10 mouse cellular contexts compared by ENCODE assay signal in genomic region chr1:105982496-105983364, GRCm38 (mm10). TPM values are rescaled to one million over a fixed set of nuclear protein-coding genes. Genes with fewer than 3 reads are reported as not detected.
DNase-seq lines count a peak whose midpoint lies in the region; ATAC-seq and TF ChIP-seq lines count a peak whose summit lies in the region.
"Had no signal": no experiment of that assay in that cellular context is flagged by ENCODE, and none has a peak within 500 bp of the region (broad histone marks: within the 10 kb centered on the region; RNA-seq: fewer than 3 reads in every experiment).

No protein-coding gene starts in this region.

- no peak overlapping the region for H3K4me2 ChIP-seq in kidney, embryonic 16.5 days (replicated peaks; ENCODE audit: low read depth, low read length)
- H3K4me2 ChIP-seq: hindbrain, embryonic 14.5 days had no signal

- ATAC-seq in kidney, embryonic 16.5 days (ENCODE audit: low FRiP score, low TSS enrichment) = no peak
- no peak for ATAC-seq in cerebellum, adult (ENCODE audit: insufficient number of reproducible peaks, low FRiP score, low TSS enrichment)

- H3K27ac ChIP-seq in kidney, embryonic 16.5 days (ENCODE audit: low read length) = no peak overlapping the region
- no peak overlapping the region for H3K27ac ChIP-seq in cerebellum, adult 2 months (ENCODE audit: insufficient read depth, low read length)
- H3K27ac ChIP-seq: hindbrain, embryonic 14.5 days had no signal

- no peak overlapping the region for H3K9ac ChIP-seq in kidney, embryonic 16.5 days (replicated peaks; ENCODE audit: low read length)
- H3K9ac ChIP-seq: hindbrain, embryonic 14.5 days had no signal

- WGBS in kidney, embryonic 16.5 days = 42% methylated on average over 6 of the region's 6 CpGs
- 64% methylated on average over 6 of the region's 6 CpGs for WGBS in cerebellum, adult 2 months

- H3K9me3 ChIP-seq in kidney, embryonic 16.5 days (ENCODE audit: low read length) = peaks cover 4% of the 10 kb centered on the region; the same call in 1 of the 2 replicates

- no peak overlapping the region for H3K4me3 ChIP-seq in kidney, embryonic 16.5 days (ENCODE audit: low read length)
- no peak overlapping the region for H3K4me3 ChIP-seq in cerebellum, adult 2 months (replicated peaks; ENCODE audit: insufficient read depth, low read depth, low read length)

- intact Hi-C loops in gastrocnemius, postnatal 14 days (cut with DNase I; ENCODE audit: low total_unique reads) = no loop called here

- no peak for TF ChIP-seq POLR2A in cerebellum, adult 2 months (IDR thresholded peaks at IDR 0.05; ENCODE audit: borderline replicate concordance, insufficient read depth, low read length)

- H3K4me1 ChIP-seq in kidney, embryonic 16.5 days (ENCODE audit: insufficient read depth, low read length) = 0 out of 2 replicates have a peak, but pooled peaks cover 11% of the 10 kb centered on the region
- no peaks in the 10 kb centered on the region for H3K4me1 ChIP-seq in cerebellum, adult 2 months (ENCODE audit: control insufficient read depth, insufficient read depth, low read length)

- DNase-seq in gastrocnemius, adult 18-20 months (ENCODE audit: low spot score) = peak; percentile 45
- no peak for DNase-seq in gastrocnemius, adult 8-10 months (ENCODE audit: low spot score in 2 of 2)
- DNase-seq in kidney, postnatal 36 days = peak; percentile 51 to 65
- peak; percentile 24 for DNase-seq in gastrocnemius, postnatal 14 days
- peak; percentile 61 for DNase-seq in lung, postnatal 36 days
- DNase-seq in cerebellum, adult 2 months = no peak
- DNase-seq: B cell, adult 2 months had no signal

- H3K27me3 ChIP-seq in kidney, embryonic 16.5 days (ENCODE audit: insufficient read depth, low read length) = no peaks in the 10 kb centered on the region
- no peaks in the 10 kb centered on the region for H3K27me3 ChIP-seq in cerebellum, adult 2 months (ENCODE audit: control insufficient read depth, insufficient read depth, low read length)

- H3K36me3 ChIP-seq in kidney, embryonic 16.5 days (ENCODE audit: insufficient read depth, low read length) = 0 out of 2 replicates have a peak, but pooled peaks cover 4% of the 10 kb centered on the region

- TF ChIP-seq CTCF in cerebellum, adult 2 months (IDR thresholded peaks at IDR 0.05; ENCODE audit: borderline replicate concordance, insufficient read depth, low read depth, low read length) = no peak

RNA-seq across cellular contexts. Expression of gene Zcchc2, which starts 7.5 kb away (rescaled TPM):
- 10 to 100 TPM in 1 of 2 experiments, 1 to 10 TPM in 1; 7.9 to 11.4 TPM for total RNA-seq in gastrocnemius, adult 18-20 months (2021)
- 10 to 100 TPM in 1 of 4 experiments, 1 to 10 TPM in 3; 7.1 to 13.8 (median 8.9) TPM for total RNA-seq in gastrocnemius, adult 8-10 months (2022)
- 3.0 and 3.8 TPM in 2 replicates for polyA plus RNA-seq in kidney, embryonic 16.5 days (2015; fragmentation: Nextera tagmentation; extraction: Ambion mirVana)
- 1 to 10 TPM; 5.6 to 6.5 TPM for total RNA-seq in gastrocnemius, postnatal 14 days (2021)
- 19.7 and 19.8 TPM in 2 replicates for polyA plus RNA-seq in cerebellum, adult 2 months (2012; rRNA removed)

Comparison
In these comparisons a context has a peak if more than half of its experiments do, and no peak if none do; other contexts are left out.
1. DNase-seq: peak in gastrocnemius, adult 18-20 months (single experiment), kidney, postnatal 36 days (2 of 2), gastrocnemius, postnatal 14 days (single experiment) and lung, postnatal 36 days (single experiment); none in gastrocnemius, adult 8-10 months (0 of 2) and cerebellum, adult 2 months (0 of 2).